Mouse (Mus musculus) embryonic stem cell, embryonic (primary cell): Measurements from ENCODE around the gene Fcgrt.

Source experiments
- CTCF ChIA-PET, 4 experiments: fragments of 300-600 bp in 2 of 4; fragments of 350-600 bp in 2 of 4; sonication (Branson Sonifier 250); formaldehyde crosslinking; loops; one replicate each; lab custom pipeline; 2022; ENCODE audit warnings: inconsistent platforms in 2 of 4; lab: Charles Lee
- POLR2A ChIA-PET, 4 experiments: fragments of 300-600 bp in 2 of 4; fragments of 350-600 bp in 2 of 4; sonication (Branson Sonifier 250); formaldehyde crosslinking; loops; one replicate each; lab custom pipeline; 2022; ENCODE audit warnings: antibody characterized with exemption in 4 of 4, inconsistent platforms in 1 of 4; lab: Charles Lee

Gene Fcgrt

GRCm38 (mm10) chr7:45125649-45126048 lies 22.0 kb upstream of the Fcgrt start:
- POLR2A ChIA-PET: interaction anchor here (0.6 to 16.5 kb wide), 78 partner anchors 8 to 771 kb away, joined by 3 to 596 read pairs (median 4); partner anchors contain the start of genes Aldh16a1 (in 3 of the 4), Fcgrt (in 3 of the 4), Flt3l (in 3 of the 4) and Gm45713 (in 3 of the 4)
- CTCF ChIA-PET: interaction anchor here in 3 of 4 experiments (0.6 to 1.5 kb wide), 4 partner anchors 11 to 134 kb away, joined by 3 to 5 read pairs (median 4); partner anchors contain the start of genes Flt3l (in 1 of the 3) and Gm45713 (in 1 of the 3)

DNA sequence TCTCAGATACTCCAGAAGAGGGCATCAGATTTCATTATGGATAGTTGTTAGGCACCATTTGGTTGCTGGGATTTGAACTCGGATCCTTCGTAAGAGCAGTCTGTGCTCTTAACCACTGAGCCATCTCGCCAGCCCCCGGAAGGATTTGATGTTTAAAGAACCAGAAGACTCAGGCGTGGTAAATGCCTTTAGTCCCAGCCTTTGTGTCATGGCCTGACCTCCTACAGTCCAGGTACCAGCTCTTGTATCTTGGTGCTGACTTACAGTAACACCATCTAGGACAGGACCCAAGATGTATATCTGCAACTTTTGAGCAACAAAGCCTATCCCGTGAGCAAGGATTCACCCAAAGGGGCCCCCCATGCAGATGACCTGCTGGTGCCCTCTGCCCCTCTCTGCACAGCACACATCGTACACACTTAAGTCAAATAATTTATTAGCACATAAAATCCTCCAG lies 21.5 kb upstream of the Fcgrt start:
- POLR2A ChIA-PET: interaction anchor here (0.6 to 16.5 kb wide), 75 partner anchors 7 to 592 kb away, joined by 3 to 596 read pairs (median 4); partner anchors contain the start of genes Aldh16a1 (in 3 of the 4), Fcgrt (in 3 of the 4), Flt3l (in 3 of the 4) and Gm45713 (in 3 of the 4)
- CTCF ChIA-PET: interaction anchor here in 3 of 4 experiments (0.6 to 1.5 kb wide), 6 partner anchors 11 to 134 kb away, joined by 3 to 5 read pairs (median 4); partner anchors contain the start of genes Flt3l (in 1 of the 3) and Gm45713 (in 1 of the 3)

GRCm38 (mm10) chr7:45124224-45125143 lies 20.8 kb upstream of the Fcgrt start, which contains the start of gene Rps11:
Gene Rps11, minus strand, starts transcription at chr7:45124439.
- ChIA-PET POLR2A (interaction anchor here (0.6 to 16.5 kb wide), 98 partner anchors 7 to 593 kb away, joined by 3 to 596 read pairs (median 4); partner anchors contain the start of genes Aldh16a1 (in 3 of the 4), Fcgrt (in 3 of the 4), Flt3l (in 3 of the 4) and Gm45713 (in 3 of the 4)), CTCF (interaction anchor here in 2 of 4 experiments (1.0 to 1.5 kb wide), 4 partner anchors 12 to 74 kb away, joined by 3 to 5 read pairs (median 4); partner anchors contain the start of genes Flt3l (in 1 of the 2) and Gm45713 (in 1 of the 2))

- ChIA-PET CTCF (no interaction called here), POLR2A (interaction anchor here (0.7 to 16.5 kb wide), 44 partner anchors 9 to 337 kb away, joined by 3 to 596 read pairs (median 5); partner anchors contain the start of genes Fcgrt (in 3 of the 4), Akt1s1 (in 2 of the 4), Aldh16a1 (in 2 of the 4) and Flt3l (in 2 of the 4))
These were observed 19.5 kb upstream of the Fcgrt start for GRCm38 (mm10) chr7:45123186-45123570.

- ChIA-PET CTCF (no interaction called here), POLR2A (interaction anchor here (0.6 to 16.5 kb wide), 36 partner anchors 7 to 520 kb away, joined by 3 to 596 read pairs (median 8); partner anchors contain the start of genes Fcgrt (in 3 of the 4), Flt3l (in 3 of the 4), Gm45713 (in 3 of the 4) and Akt1s1 (in 2 of the 4))
These were observed 19.0 kb upstream of the Fcgrt start for GRCm38 (mm10) chr7:45122561-45123185.

- ChIA-PET CTCF (interaction anchor here in 1 of 4 experiments (1.0 to 1.3 kb wide), 2 partner anchors 9 to 84 kb away, joined by 3 to 4 read pairs; no protein-coding TSS in a partner anchor), POLR2A (interaction anchor here (0.6 to 16.5 kb wide), 47 partner anchors 7 to 520 kb away, joined by 3 to 596 read pairs (median 6); partner anchors contain the start of genes Flt3l (in 3 of the 4), Gm45713 (in 3 of the 4), Rpl13a (in 3 of the 4) and Rras (in 3 of the 4))
These were observed 18.3 kb upstream of the Fcgrt start for GRCm38 (mm10) chr7:45121966-45122365.

DNA sequence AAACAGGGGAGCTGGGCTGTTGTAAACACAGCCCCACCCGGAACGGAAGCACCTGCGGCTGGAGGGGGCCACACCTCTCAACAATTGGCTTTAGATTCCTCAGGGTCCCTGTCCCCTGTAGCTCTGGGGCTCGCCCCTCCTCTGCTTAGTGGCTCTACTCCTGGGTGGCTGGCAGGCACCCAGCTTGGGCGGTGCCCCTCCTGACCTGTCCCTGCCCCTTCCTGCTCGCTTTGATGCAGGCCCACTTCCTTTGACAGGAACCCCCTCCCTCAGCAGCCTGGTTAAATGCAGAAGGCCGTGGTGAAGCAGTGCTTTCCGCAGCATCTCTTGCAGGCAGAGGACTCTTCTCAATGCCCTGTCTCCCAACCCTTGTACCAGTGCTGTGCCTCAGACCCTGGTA lies 17.8 kb upstream of the Fcgrt start:
- POLR2A ChIA-PET: interaction anchor here (0.6 to 16.5 kb wide), 59 partner anchors 8 to 746 kb away, joined by 3 to 596 read pairs (median 5); partner anchors contain the start of genes Flt3l (in 3 of the 4), Gm45713 (in 3 of the 4), Rpl13a (in 3 of the 4) and Rras (in 3 of the 4)
- CTCF ChIA-PET: interaction anchor here in 1 of 4 experiments (1.0 to 1.3 kb wide), 2 partner anchors 9 to 83 kb away, joined by 3 to 4 read pairs; no protein-coding TSS in a partner anchor

DNA sequence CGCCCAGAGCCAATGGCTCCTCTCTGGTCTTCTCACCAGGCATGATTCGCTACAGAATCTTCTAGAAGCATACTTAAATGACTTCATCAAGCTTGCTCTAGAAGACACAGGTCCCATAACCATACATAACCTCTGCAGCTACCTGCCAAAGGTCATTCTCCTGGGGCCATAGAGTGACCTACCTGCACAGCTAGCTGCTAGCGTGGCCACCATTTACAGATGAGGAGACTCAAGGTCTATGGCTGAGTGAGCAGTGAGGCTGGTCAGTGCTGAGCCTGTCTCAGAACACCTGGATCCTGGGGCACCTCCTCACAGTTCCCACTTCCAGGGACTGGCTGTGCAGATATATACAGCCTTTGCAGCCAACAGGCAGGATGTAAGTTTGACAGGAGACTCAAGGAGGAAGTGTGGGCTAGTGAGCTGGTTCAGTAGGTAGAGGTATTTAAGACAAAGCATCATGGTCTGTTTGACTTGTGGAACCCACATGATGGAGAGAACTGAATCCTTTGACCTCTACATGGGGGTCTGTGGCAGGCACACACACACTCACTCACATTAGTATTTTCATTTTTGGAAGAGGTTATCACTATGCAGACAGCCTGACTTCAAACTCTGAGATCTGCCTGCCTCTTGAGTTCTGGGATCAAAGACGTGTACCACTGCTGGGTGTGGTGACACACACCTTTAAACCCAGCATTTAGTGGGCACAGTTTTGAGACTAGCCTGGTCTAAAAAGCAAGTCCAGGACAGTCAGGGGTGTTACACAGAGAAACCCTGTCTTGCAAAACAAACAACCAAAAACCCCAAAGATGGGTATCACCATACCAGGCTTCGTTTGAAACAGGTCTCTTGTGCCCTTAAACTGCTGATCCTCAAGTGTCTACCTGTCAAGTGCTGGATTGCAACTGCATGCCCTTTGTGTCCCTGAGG lies 16.4 kb upstream of the Fcgrt start:
- ChIA-PET POLR2A (interaction anchor here (0.6 to 16.5 kb wide), 58 partner anchors 9 to 523 kb away, joined by 3 to 596 read pairs (median 4); partner anchors contain the start of genes Fcgrt (in 3 of the 4), Rcn3 (in 3 of the 4), Rpl13a (in 3 of the 4) and Ppfia3 (in 2 of the 4)), CTCF (interaction anchor here in 2 of 4 experiments (0.8 to 1.3 kb wide), 3 partner anchors 17 to 82 kb away, joined by 3 to 4 read pairs (median 3); no protein-coding TSS in a partner anchor)

DNA sequence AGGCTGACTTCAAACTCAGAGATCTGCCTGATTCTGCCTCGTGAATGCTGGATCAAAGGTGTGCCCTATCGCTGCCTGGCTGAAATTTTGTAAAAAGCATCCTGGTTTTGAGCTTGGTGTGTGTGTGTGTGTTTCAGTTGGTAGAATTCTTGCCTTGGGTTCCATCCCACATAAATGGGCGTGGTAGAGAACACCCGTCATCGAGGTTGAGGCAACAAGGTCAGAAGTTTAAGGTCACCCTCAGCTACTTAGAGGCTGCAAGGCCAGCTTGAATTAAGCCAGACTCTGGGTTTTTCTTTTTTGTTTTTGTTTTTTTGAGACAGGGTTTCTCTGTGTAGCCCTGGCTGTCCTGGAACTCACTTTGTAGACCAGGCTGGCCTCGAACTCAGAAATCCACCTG lies 14.7 kb upstream of the Fcgrt start:
- POLR2A ChIA-PET: interaction anchor here (0.6 to 16.5 kb wide), 34 partner anchors 7 to 579 kb away, joined by 3 to 596 read pairs (median 4); partner anchors contain the start of genes Fcgrt (in 3 of the 4), Rpl13a (in 3 of the 4), Rcn3 (in 2 of the 4) and Aldh16a1 (in 1 of the 4)

DNA sequence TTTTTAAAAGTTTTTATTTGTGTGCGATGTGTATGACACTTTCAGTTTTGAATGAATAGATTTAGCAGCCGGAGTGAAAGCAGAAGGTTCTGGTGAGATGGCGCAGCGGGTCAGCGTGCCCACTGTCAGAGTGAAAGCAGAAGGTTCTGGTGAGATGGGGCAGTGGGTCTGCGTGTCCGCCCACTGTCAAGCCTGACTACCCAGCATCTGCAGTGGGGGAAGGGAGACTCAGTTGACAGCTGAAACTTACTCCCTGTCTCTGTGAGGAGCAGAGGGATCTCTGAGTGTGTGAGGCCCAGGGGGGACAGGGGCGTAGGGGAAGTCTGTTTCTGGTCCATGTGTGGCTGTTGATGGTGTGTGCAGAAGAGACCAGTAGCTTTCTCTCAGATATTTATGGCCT lies 13.9 kb upstream of the Fcgrt start:
- CTCF ChIA-PET: no interaction called here
- POLR2A ChIA-PET: interaction anchor here (0.6 to 16.5 kb wide), 28 partner anchors 8 to 244 kb away, joined by 3 to 596 read pairs (median 5); partner anchors contain the start of genes Fcgrt (in 3 of the 4), Rpl13a (in 3 of the 4), Rcn3 (in 2 of the 4) and Ccdc155 (in 1 of the 4)

More for the DNA sequence above, 14.7 kb upstream of the Fcgrt start:
- CTCF ChIA-PET: interaction anchor here in 1 of 4 experiments (1.3 kb wide), 1 partner anchor 44 kb away, joined by 3 read pairs; no protein-coding TSS in a partner anchor

DNA sequence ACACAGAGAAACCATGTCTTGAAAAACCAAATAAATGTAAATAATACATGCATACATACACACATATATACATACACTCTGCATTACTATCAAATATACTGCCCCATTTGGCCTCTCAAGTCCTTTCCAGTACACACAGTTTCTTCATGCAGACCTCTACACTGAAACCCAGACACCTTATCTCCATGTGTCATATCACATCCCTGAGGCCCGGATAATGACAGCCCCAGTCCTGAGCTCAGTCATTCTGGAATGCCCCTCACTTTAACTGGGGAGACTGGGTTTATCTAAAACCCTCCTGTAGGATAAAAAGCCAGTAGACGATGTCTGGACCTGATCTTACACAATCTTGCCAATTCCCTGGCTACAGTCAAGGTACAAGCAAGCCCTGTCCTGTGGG lies 9.8 kb upstream of the Fcgrt start:
- CTCF ChIA-PET: interaction anchor here in 2 of 4 experiments (0.6 to 1.6 kb wide), 4 partner anchors 8 to 85 kb away, joined by 3 to 6 read pairs (median 4); partner anchors contain the start of genes Aldh16a1 (in 1 of the 2) and Pih1d1 (in 1 of the 2)
- POLR2A ChIA-PET: interaction anchor here (0.6 to 15.2 kb wide), 26 partner anchors 7 to 455 kb away, joined by 3 to 596 read pairs (median 4); partner anchors contain the start of genes Fcgrt (in 3 of the 4), Rps11 (in 3 of the 4), Aldh16a1 (in 2 of the 4) and Pih1d1 (in 2 of the 4)

- CTCF ChIA-PET: interaction anchor here in 2 of 4 experiments (0.6 to 1.6 kb wide), 3 partner anchors 9 to 850 kb away, joined by 3 to 4 read pairs (median 3); no protein-coding TSS in a partner anchor
- POLR2A ChIA-PET: interaction anchor here (0.5 to 15.2 kb wide), 23 partner anchors 8 to 347 kb away, joined by 3 to 596 read pairs (median 4); partner anchors contain the start of genes Fcgrt (in 3 of the 4), Rpl13a (in 2 of the 4), Rps11 (in 2 of the 4) and Aldh16a1 (in 1 of the 4)
These were observed 8.9 kb upstream of the Fcgrt start for GRCm38 (mm10) chr7:45112529-45112928.

GRCm38 (mm10) chr7:45111940-45112339 lies 8.3 kb upstream of the Fcgrt start:
- ChIA-PET CTCF (interaction anchor here in 3 of 4 experiments (1.1 to 1.6 kb wide), 3 partner anchors 9 to 849 kb away, joined by 3 to 4 read pairs (median 3); no protein-coding TSS in a partner anchor), POLR2A (interaction anchor here (0.6 to 15.2 kb wide), 31 partner anchors 8 to 231 kb away, joined by 3 to 596 read pairs (median 4); partner anchors contain the start of genes Fcgrt (in 3 of the 4), Rpl13a (in 3 of the 4), Rps11 (in 2 of the 4) and Aldh16a1 (in 1 of the 4))

- CTCF ChIA-PET: interaction anchor here in 1 of 4 experiments (0.6 to 1.0 kb wide), 3 partner anchors 42 to 805 kb away, joined by 3 to 5 read pairs (median 3); no protein-coding TSS in a partner anchor
- POLR2A ChIA-PET: interaction anchor here (0.7 to 15.2 kb wide), 17 partner anchors 10 to 93 kb away, joined by 3 to 596 read pairs (median 6); partner anchors contain the start of genes Rcn3 (in 3 of the 4), Rpl13a (in 2 of the 4), Rps11 (in 2 of the 4) and Aldh16a1 (in 1 of the 4)
These were observed 6.4 kb upstream of the Fcgrt start for GRCm38 (mm10) chr7:45110089-45110488.
